Mouse (Mus musculus) thymus, adult 18-20 months (tissue): ENCODE measurements around the gene Slc25a27.

Experiments
- DNase-seq, 2 experiments: peaks; one replicate each; pipeline ENCODE4 v3.0.0; 2022; ENCODE audit warnings: mixed read lengths in 2 of 2

Slc25a27 gene

DNA sequence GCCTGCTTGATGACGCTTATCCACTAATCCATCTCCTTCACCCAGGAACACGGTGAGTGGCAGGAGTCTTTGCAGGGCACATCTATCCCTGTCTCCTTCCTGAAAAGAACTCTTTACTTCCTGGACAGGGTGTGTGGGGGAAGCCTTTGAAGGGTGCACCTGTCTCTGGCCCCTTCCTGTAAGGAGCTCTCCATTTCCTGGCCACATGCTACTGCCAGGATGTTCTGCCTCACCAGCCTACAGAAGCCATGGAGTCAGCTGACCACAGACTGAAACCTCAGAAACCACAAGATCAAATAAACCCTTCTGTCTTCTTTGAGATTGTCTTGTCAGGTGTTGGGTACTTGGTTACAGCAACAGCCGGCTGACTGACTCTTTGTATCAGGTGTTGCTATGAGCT lies 21.9 kb downstream of the Slc25a27 start:
- peak; percentile 13 to 30 for DNase-seq

DNA sequence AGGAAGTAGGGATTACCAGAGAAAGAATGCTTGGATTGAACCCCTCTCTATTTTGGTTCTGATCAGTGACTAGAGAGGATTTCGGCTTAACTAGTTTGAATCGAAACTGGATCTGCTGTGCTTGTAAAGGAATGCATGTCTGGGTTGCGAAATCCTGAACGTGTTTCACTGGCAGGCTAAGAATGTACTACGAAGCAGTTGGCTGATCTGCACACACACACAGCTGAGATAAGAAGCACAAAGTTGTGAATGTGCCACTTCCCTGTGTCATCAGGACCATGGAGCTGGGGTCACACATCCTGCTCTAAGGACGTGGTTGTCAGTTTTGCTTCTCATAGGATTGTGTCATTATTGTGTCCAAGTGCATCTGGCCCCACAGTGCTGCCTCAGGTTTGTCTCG lies 22.6 kb downstream of the Slc25a27 start:
- no peak for DNase-seq

DNA sequence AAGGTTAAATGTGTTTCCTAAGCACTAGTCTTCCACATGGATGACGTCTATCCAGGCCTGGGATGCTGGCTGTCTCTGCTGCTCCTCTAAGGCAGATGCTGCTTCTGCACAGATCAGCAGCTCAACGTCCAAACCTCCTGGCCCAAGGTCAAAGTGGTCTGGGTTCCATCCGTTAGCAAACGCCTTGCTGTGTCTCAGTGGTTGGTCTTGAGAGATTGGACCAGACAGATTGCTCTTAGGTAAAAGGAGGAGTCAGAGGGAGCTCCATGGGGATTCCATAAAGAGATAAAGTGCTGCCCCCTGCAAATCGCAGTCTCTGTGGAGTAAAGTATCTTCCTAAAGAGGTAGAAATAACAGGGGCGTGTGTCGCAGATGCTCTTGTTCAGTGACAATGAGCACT lies 23.8 kb downstream of the Slc25a27 start:
- DNase-seq: no peak

DNA sequence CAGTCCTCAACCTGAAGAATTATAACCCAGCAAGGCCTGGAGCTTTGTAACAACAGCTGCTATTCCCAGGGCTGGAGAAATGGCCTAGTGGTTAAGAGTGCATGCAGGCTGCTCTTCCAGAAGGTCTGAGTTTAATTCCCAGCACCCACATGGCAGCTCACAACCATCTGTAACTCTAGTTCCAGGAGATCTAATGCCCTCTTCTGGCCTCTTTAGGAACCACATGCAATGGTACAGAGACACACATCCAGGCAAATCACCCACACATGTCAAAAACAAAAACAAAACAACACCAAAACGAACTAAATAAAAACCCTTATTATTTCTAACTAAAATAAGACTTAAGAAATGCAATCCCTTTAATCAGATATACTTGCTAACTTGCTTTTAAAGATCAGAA lies 26.2 kb downstream of the Slc25a27 start:
- DNase-seq: no peak

DNA sequence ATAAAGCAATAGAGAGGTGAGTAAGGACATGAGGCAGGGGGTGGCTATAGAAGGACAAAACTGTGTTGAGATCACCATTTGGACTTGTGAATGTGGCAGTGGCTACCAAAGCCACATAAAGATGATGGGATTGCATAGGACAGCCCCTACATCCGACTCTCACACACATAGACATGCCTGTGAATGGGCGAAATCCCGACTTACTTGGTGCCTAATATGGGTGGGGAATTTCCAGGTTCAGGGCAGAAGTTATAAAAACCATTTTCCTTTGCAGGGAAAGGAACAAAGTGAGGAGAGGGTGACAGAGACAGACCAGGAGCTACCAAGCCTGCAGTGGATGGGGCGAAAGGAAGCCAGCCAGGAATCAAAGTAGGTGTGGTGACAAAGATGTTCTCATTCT lies 29.9 kb downstream of the Slc25a27 start:
- no peak for DNase-seq

DNA sequence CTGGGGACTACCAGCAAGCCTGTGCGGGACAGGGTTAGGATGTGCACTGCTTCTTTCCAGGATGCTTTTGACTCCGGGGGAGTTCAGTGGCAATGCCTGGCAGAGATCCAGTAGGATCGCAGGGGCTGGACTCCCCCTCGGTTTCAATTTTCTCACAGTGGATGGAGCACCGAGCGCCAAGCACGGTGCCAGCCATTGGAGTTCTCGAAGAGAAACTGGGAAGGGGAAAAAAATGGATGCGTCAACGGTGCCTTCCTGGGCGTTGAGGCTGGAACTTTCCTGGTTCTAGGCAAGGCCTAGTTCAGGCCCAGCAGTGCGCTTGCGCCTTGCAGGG lies 36.6 kb downstream of the Slc25a27 start:
- no peak for DNase-seq

DNA sequence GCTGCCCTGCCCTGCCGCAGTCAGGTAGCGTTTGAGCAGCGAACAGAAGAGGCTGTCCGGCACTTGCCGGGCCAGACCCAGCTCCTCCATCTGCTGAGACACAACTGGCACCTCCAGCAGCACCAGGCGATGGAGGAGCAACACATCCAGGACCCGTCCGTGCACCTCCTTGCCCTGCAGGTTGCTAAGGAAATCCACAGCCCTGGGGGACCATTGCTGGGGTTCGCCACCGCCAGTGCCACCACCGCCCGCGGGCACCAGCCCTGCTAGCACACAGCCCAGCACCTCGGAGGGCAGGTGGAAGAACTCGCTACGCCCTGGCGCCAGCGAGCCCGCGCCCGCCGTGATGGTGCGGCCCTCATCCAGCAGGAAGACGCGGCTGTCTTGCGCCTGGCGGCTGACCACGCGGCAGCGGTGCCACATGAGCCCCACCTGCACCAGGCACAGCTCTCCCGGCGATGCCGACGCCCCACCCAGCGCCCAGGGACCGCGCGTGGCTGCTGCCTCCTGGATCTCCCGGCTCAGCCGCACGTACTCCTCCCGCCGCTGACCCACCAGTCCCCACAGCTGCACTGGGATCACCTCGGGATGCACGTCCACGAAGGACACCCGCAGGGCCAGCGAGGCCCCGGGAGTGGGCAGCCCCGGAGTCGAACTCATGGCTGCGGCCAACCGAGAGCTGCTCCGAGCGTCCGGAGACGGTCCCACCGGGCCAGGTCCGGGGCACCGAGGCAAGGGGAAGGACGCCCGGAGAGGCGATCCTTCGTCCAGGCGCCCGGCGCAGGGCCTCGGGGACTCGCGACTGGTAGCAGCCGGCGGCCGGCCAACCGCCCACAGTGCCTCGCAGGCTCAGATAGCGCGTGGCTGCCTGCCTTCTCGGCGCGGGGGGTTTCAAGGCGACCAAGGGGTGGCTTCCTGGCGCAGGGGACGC lies 37.3 kb downstream of the Slc25a27 start, which contains the start of gene Tdrd6:
Gene Tdrd6, minus strand, starts transcription at position 804 of the 931 bp plus-strand sequence.
- no peak for DNase-seq

DNA sequence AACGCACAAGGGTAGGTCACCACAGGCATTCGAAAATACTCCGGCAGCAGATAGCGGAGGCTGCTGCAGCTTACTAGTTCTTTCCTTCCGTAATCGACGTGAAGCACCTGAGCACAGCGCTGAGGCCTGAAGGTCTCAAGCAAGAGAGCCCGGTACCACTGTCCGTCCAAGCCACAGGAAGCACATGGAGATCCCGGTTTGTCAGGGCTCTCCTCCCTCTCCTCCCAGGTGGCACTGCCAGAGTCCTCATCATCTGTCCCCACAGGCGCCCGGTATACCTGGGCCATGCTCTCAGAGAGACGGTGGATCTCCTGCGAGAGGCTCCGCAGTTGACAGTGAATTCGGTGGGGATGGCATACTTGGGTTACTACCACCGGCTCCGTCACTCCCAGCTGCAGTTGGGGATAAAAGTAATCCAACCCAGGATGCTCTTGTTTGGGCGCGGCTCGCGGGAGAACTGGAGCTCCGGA lies 38.0 kb downstream of the Slc25a27 start:
- no peak for DNase-seq

DNA sequence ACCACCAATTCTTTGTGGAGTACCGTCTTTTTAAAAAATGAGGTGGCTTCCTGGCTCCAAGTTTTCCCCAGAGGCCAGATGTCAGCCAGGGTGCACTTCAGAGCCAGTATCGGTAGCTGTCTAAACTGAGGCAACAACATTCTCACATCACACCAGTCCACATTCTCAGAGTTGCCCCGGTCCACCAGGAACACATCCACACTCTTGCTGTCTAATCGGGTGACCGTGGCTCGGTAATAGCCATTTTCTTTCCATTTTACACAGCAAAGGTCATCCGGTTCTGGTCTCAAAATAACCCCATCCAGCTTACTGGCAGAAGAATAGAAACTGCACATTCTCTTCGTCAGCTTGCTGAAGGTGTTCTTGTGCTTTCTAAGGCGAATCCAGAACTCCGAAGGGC lies 38.8 kb downstream of the Slc25a27 start:
- DNase-seq: no peak

DNA sequence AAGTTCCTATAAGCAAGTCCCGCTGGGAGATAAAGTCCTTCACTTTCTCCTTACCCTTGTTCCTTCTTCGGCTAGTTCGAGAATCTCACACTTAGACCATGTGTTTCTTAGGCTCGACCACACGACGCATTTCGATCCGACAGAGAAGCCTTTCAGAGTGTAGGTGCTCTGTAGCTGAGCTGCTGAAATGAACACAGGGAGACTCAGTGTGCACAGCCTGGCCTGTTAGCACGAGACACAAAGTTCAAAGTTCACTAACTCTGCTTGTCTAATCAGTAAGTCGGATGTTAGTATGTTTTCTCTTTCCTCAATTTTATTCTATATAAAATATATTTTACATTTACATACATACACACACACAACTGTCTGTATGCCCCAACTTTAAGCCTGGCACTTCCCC lies 44.9 kb downstream of the Slc25a27 start:
- no peak for DNase-seq

DNA sequence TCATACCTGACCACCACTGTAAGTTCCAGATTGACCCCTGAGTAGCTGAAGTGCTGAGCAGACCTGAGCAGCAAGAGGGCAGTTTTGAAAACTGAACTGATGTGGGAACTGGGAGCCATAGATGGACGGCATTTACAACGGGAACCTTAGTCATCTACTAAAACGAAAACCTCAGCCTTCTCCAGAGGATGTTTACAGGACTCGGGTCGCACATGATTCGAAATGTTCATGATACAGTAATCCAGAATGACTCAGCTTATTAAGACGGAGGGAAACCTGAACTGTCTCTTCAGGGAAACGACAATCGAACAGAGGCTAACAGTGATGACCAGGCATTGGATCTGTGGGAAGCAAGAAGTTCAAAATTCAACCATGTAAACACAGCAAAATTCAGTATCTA lies 47.9 kb downstream of the Slc25a27 start:
- DNase-seq: no peak

DNA sequence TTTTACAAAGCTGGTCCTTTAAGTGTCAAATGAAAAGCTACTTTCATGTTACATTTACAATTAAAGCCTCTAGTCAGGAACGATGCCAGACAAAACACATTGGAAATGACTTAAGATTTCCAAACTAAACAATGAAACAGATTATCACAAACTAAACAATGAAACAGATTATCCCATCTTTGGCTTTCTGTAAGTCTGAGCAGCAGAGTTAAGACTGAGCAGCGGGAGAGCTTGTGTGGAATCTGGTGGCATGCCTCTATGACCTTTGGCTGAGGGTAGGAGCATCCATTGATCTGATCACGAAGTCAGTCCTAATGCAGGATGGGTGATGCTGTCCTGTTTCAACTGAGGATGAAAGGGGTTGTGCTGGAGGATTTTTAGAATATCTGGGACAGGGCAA lies 54.8 kb downstream of the Slc25a27 start:
- DNase-seq: no peak

DNA sequence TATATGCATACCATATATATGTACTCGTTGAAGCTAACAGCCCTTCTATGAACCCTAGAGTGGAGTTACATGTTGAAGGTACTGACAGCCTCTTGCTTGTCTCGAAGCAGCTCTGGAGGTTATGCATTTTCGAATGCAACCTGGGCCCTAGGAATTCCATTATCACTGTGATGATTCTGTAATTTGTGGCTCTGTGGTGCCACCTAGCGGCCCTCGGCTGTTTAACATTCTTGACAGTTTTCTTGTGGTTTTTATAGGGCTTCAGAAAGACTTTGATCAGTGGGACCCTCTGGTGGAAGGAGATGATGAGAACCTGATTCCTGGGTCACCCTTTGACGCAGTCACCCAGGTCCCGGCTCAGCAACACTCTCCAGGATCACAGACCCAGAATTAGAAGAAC lies 55.4 kb downstream of the Slc25a27 start:
- no peak for DNase-seq

DNA sequence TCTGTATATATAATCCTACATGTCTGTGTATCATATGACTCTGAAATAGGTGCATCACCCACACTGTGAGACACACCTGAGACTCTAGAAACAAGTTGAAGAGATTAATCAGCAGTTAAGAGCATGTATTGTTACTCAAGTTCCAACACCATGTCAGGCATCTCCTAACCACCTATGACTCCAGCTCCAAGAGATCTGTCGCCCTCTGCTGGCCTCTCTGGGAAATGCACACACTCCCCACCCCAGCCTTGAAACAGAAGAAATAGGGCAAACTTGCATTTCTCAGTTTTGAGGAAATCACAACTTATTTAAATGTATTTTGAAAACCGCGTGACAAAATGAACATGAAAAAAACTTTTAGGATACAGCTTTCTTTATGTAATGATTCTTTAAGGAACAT lies 60.3 kb downstream of the Slc25a27 start:
- peak; percentile 13 to 14 for DNase-seq

DNA sequence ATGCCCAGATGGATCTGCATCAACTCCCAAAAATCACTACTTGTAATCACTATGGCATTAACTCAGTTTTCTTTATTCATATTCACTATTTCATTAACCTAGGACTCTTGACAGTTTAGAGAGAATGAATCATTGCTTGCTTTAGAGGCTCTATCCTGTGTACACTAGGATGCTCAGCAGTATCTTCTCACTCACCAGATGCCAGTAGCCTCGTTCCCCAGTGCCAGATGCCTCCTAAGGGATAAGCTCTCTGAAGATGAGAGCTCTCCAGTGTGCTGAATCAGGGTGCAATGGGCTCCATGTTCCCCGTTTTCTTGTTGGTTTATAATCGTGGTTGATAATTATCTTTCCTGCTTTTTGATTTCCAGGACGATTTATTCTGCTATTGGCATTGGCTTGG lies 68.3 kb downstream of the Slc25a27 start:
- no peak for DNase-seq

DNA sequence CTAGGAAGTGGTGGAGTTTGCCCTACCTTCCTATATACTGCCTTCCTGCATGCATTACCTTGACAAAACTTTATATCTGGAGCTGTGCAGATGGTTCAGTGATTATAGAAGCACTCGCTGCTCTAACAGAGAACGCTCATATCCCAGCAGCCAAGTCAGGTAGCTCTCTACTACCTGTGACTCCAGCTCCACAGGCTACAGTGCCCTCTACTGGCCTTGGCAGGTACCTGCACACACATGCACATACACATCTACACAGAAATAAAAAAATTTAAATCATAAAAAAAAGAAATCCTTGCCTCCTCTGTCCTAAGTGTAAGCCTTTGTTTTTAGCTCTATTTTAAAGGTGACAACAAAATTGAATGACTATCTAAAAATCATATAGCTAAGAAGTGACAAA lies 69.3 kb downstream of the Slc25a27 start:
- DNase-seq: no peak

DNA sequence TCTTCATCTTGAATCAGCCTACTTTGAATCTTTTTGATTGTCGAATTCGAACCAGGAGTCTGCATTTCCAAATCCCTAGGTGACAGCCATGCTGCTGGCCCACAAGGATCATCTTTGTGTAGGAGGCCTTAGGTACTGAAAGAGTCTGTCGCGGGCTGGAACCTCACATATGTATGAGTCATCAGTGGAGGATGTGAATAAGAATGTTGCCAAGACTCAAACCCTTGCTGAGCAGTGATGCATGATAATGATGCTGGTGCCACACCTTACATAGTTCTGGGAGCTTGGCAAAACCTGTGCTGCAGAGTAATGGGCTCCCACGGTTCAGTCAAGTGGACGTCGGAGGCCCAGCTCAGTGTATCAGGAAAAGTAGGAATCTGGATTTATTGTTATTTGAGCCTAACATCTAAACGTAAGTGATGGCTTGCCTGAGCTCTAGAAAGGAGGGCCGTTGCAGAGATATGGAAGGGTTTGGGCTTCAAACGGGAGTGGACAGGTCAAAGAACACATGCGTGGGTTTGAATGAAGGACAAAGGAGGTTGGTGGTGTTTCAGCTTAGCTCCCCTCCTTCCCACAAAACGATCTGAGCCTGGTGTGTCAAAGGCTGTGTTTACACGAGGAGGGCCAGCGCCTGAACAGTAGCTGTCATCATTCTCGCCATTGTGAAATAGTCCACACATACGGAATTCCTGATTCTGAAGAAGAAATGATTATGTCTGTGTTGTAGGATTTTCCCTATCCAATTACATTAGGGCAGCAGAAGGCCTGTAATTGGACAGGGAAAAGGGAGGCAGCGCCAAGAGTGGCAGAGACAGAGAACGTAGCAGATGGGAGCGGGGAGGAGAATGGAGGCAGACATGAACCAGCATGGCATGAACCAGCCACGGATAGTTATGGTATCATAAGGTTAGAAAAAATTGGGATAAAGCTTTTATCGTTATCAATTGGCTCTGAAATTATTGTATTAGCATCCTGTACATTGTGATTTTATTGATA lies 74.4 kb downstream of the Slc25a27 start:
- DNase-seq: no peak
